Comparison of ENCODE assay signal across 8 mouse cellular contexts in the genomic region with DNA sequence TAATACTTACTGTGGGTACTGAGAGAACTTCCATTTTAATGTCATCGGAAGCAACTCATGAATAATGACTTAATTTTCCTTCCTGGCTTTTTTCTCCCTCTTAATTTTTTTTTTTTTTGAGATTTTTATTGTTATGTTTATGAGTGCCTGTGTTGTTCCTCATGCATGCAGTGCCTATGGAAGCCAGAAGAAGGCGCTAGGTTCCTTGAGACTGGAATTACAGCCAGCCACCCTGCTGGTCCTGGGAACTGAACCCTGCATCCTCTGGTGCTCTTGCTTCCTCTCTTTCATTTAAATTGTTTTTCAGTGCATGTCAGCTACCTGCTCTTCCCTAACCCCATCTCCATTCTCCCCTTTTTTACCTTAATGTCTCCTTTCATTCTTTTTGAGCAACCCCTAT. TPM values are rescaled to one million over a fixed set of nuclear protein-coding genes. Genes with fewer than 3 reads are reported as not detected.
DNase-seq lines count a peak whose midpoint lies in the region; ATAC-seq and TF ChIP-seq lines count a peak whose summit lies in the region.

No protein-coding gene starts in this region.

- H3K9me3 ChIP-seq in CH12.LX (replicated peaks; ENCODE audit: low read length), result no peaks in the 10 kb centered on the region
- H3K9me3 ChIP-seq in embryonic facial prominence, embryonic 12.5 days, result no peaks in the 10 kb centered on the region
- H3K9me3 ChIP-seq in intestine, embryonic 15.5 days, result no peaks in the 10 kb centered on the region

- H3K9ac ChIP-seq in CH12.LX (ENCODE audit: insufficient read depth, low read depth), result no peak overlapping the region
- H3K9ac ChIP-seq in embryonic facial prominence, embryonic 12.5 days, result no peak overlapping the region
- no peak overlapping the region for H3K9ac ChIP-seq in intestine, embryonic 15.5 days

- in situ Hi-C loops in CH12.LX (cut with MboI; ENCODE audit: low pct_ligation_motif_present, low pct_unique_long_range_greater_than_20kb, low sequenced_read_pairs), result no loop called here

- dilution Hi-C loops in CH12.LX (cut with MboI; ENCODE audit: extremely low pct_ligation_motif_present, extremely low pct_unique_long_range_greater_than_20kb, low sequenced_read_pairs), result no loop called here

- H3K4me3 ChIP-seq in CH12.LX (replicated peaks in 1 of 3; ENCODE audit: low read depth in 2 of 3, low read length in 2 of 3, poor library complexity in 1 of 3), result no peak overlapping the region
- H3K4me3 ChIP-seq in embryonic facial prominence, embryonic 12.5 days, result peak overlapping the region; percentile 94
- peak overlapping the region; percentile 90; the same call in 1 of the 2 replicates for H3K4me3 ChIP-seq in intestine, embryonic 15.5 days (replicated peaks)

- H3K4me1 ChIP-seq in CH12.LX (ENCODE audit: control insufficient read depth in 1 of 2, insufficient read depth in 2 of 2), result peaks cover 4 to 25% of the 10 kb centered on the region in 2 experiments; a peak in 2 of 4 replicates
- H3K4me1 ChIP-seq in embryonic facial prominence, embryonic 12.5 days, result peaks cover 19% of the 10 kb centered on the region
- H3K4me1 ChIP-seq in intestine, embryonic 15.5 days (replicated peaks), result peaks cover 17% of the 10 kb centered on the region

- no peak for ATAC-seq in embryonic facial prominence, embryonic 12.5 days (ENCODE audit: insufficient number of reproducible peaks, insufficient read depth, low FRiP score, low TSS enrichment)
- ATAC-seq in intestine, embryonic 15.5 days, result no peak

- no peak for TF ChIP-seq EP300 in CH12.LX (IDR thresholded peaks at IDR 0.05; ENCODE audit: low read length)

- WGBS in embryonic facial prominence, embryonic 12.5 days, result 38% methylated on average over 2 of the region's 2 CpGs
- WGBS in intestine, embryonic 15.5 days, result 69% methylated on average over 2 of the region's 2 CpGs

- TF ChIP-seq CTCF in CH12.LX (conservative IDR thresholded peaks at IDR 0.05 in 1 of 2, IDR thresholded peaks at IDR 0.05 in 1 of 2; ENCODE audit: low read depth in 2 of 2, low read length in 2 of 2), result peak in 1 of 2 experiments; percentile 55; a peak in 2 of 4 replicates

- peak; percentile 35 for TF ChIP-seq RAD21 in CH12.LX (IDR thresholded peaks at IDR 0.05; ENCODE audit: low read depth, low read length)

- H3K79me2 ChIP-seq in CH12.LX (replicated peaks; ENCODE audit: control insufficient read depth, extremely low read depth, insufficient read depth, poor library complexity, severe bottlenecking), result no peaks in the 10 kb centered on the region

- H3K36me3 ChIP-seq in CH12.LX (replicated peaks in 1 of 2; ENCODE audit: control insufficient read depth in 1 of 2, insufficient read depth in 1 of 2, low read length in 1 of 2), result peaks cover 13 to 39% of the 10 kb centered on the region in 2 experiments
- 0 out of 2 replicates have a peak, but pooled peaks cover 15% of the 10 kb centered on the region for H3K36me3 ChIP-seq in embryonic facial prominence, embryonic 12.5 days
- 0 out of 2 replicates have a peak, but pooled peaks cover 3% of the 10 kb centered on the region for H3K36me3 ChIP-seq in intestine, embryonic 15.5 days

- no peak overlapping the region for H3K27ac ChIP-seq in CH12.LX (ENCODE audit: insufficient read depth, low read depth)
- H3K27ac ChIP-seq in embryonic facial prominence, embryonic 12.5 days, result no peak overlapping the region
- H3K27ac ChIP-seq in intestine, embryonic 15.5 days, result no peak overlapping the region

- TF ChIP-seq POLR2A in CH12.LX (IDR thresholded peaks at IDR 0.05; ENCODE audit: low read depth, low read length), result no peak

- no peak overlapping the region for H3K4me2 ChIP-seq in CH12.LX (ENCODE audit: insufficient read depth, low read depth, poor library complexity, severe bottlenecking)
- H3K4me2 ChIP-seq in embryonic facial prominence, embryonic 12.5 days (replicated peaks), result peak overlapping the region; percentile 84
- H3K4me2 ChIP-seq in intestine, embryonic 15.5 days (replicated peaks), result peak overlapping the region; percentile 87

- H3K27me3 ChIP-seq in CH12.LX (replicated peaks), result no peaks in the 10 kb centered on the region
- no peaks in the 10 kb centered on the region for H3K27me3 ChIP-seq in embryonic facial prominence, embryonic 12.5 days
- no peaks in the 10 kb centered on the region for H3K27me3 ChIP-seq in intestine, embryonic 15.5 days (replicated peaks)

- DNase-seq in cerebellum, adult 18-20 months, result peak; percentile 62 to 66
- DNase-seq in cerebellum, adult 11-12 months, result no peak
- DNase-seq in CH12.LX (ENCODE audit: extremely low read depth), result peak; percentile 42
- DNase-seq in lung, postnatal 10 days, result peak; percentile 66
- peak; percentile 37 for DNase-seq in thymus, postnatal 4 days
- no peak for DNase-seq in spleen, postnatal 36 days (ENCODE audit: low spot score in 2 of 2)

TF ChIP-seq in CH12.LX, 34 proteins besides CTCF, POLR2A, EP300 and RAD21:
- TF ChIP-seq ZKSCAN1 (IDR thresholded peaks at IDR 0.05; ENCODE audit: borderline replicate concordance, low read depth, low read length), result no peak
- peak; percentile 24 for TF ChIP-seq SMC3 (IDR thresholded peaks at IDR 0.05; ENCODE audit: low read depth, low read length)

RNA-seq across cellular contexts. Expression of a gene that starts 2.1 kb away (rescaled TPM):
- total RNA-seq in CH12.LX (2012; rRNA removed) (8.4 and 9.2 TPM in 2 replicates), CH12.LX (2014; rRNA removed) (2.8 and 3.0 TPM in 2 replicates)
- polyA plus RNA-seq in CH12.LX (2012; ENCODE audit: insufficient read length, low read depth), result 7.1 and 8.8 TPM in 2 replicates
- polyA plus RNA-seq in embryonic facial prominence, embryonic 12.5 days (2016; fragmentation: Nextera tagmentation; extraction: Ambion mirVana), result 4.3 and 5.6 TPM in 2 replicates
- polyA plus RNA-seq in intestine, embryonic 15.5 days (2015; fragmentation: Nextera tagmentation; extraction: Ambion mirVana), result 2.9 and 3.4 TPM in 2 replicates

RNA-seq across cellular contexts. Expression of a gene that starts 23.0 kb away (rescaled TPM):
- total RNA-seq in CH12.LX (2012; rRNA removed) (6.1 and 6.7 TPM in 2 replicates), CH12.LX (2014; rRNA removed) (2.8 and 4.1 TPM in 2 replicates)
- 3.7 and 4.9 TPM in 2 replicates for polyA plus RNA-seq in CH12.LX (2012; ENCODE audit: insufficient read length, low read depth)
- polyA plus RNA-seq in embryonic facial prominence, embryonic 12.5 days (2016; fragmentation: Nextera tagmentation; extraction: Ambion mirVana), result 19.2 and 24.0 TPM in 2 replicates
- 12.7 and 14.7 TPM in 2 replicates for polyA plus RNA-seq in intestine, embryonic 15.5 days (2015; fragmentation: Nextera tagmentation; extraction: Ambion mirVana)

RNA-seq across cellular contexts. Expression of a gene that starts 25.5 kb away (rescaled TPM):
- total RNA-seq in CH12.LX (2012; rRNA removed) (0.08 TPM in 1 of 2 replicates, not detected in the other), CH12.LX (2014; rRNA removed) (not detected in 2 replicates)
- 1.7 and 3.9 TPM in 2 replicates for polyA plus RNA-seq in CH12.LX (2012; ENCODE audit: insufficient read length, low read depth)
- 0.49 TPM in 1 of 2 replicates, not detected in the other for polyA plus RNA-seq in embryonic facial prominence, embryonic 12.5 days (2016; fragmentation: Nextera tagmentation; extraction: Ambion mirVana)
- 0.20 TPM in 1 of 2 replicates, not detected in the other for polyA plus RNA-seq in intestine, embryonic 15.5 days (2015; fragmentation: Nextera tagmentation; extraction: Ambion mirVana)

RNA-seq across cellular contexts. Expression of a gene that starts 33.5 kb away (rescaled TPM):
- total RNA-seq in CH12.LX (2012; rRNA removed) (11.6 and 14.8 TPM in 2 replicates), CH12.LX (2014; rRNA removed) (4.3 and 5.1 TPM in 2 replicates)
- 8.5 and 11.6 TPM in 2 replicates for polyA plus RNA-seq in CH12.LX (2012; ENCODE audit: insufficient read length, low read depth)
- 20.4 and 23.9 TPM in 2 replicates for polyA plus RNA-seq in embryonic facial prominence, embryonic 12.5 days (2016; fragmentation: Nextera tagmentation; extraction: Ambion mirVana)
- 21.2 and 23.8 TPM in 2 replicates for polyA plus RNA-seq in intestine, embryonic 15.5 days (2015; fragmentation: Nextera tagmentation; extraction: Ambion mirVana)

RNA-seq across cellular contexts. Expression of a gene that starts 42.3 kb away (rescaled TPM):
- total RNA-seq in CH12.LX (2012; rRNA removed), result 4.6 and 5.0 TPM in 2 replicates
- total RNA-seq in CH12.LX (2014; rRNA removed), result 3.0 and 3.2 TPM in 2 replicates
- polyA plus RNA-seq in CH12.LX (2012; ENCODE audit: insufficient read length, low read depth), result 3.0 and 3.5 TPM in 2 replicates
- 15.3 and 16.1 TPM in 2 replicates for polyA plus RNA-seq in embryonic facial prominence, embryonic 12.5 days (2016; fragmentation: Nextera tagmentation; extraction: Ambion mirVana)
- 35.7 and 36.9 TPM in 2 replicates for polyA plus RNA-seq in intestine, embryonic 15.5 days (2015; fragmentation: Nextera tagmentation; extraction: Ambion mirVana)

Comparison
In these comparisons a context has a peak if more than half of its experiments do, and no peak if none do; other contexts are left out.
1. DNase-seq: peak in cerebellum, adult 18-20 months (2 of 2), CH12.LX (single experiment), lung, postnatal 10 days (single experiment) and thymus, postnatal 4 days (single experiment); none in cerebellum, adult 11-12 months (single experiment) and spleen, postnatal 36 days (0 of 2).
2. H3K4me3 ChIP-seq: peak in embryonic facial prominence, embryonic 12.5 days (single experiment) and intestine, embryonic 15.5 days (single experiment); none in CH12.LX (0 of 3).